Mouse (Mus musculus) small intestine, adult 2 months (tissue): ENCODE measurements around the gene Hipk3.

Experiments
- CTCF ChIP-seq: fragments of 200-500 bp; IDR thresholded peaks from 2 replicates; pipeline ENCODE4 v1.5.1; 2012; ENCODE audit warnings: low read depth, mild to moderate bottlenecking, control low read depth, inconsistent platforms, low read length, moderate library complexity, mixed read lengths; ENCODE audit not compliant: insufficient replicate concordance, insufficient read length; ENCODE audit errors: extremely low read depth
- POLR2A ChIP-seq: fragments of 200-500 bp; IDR thresholded peaks from 2 replicates; pipeline ENCODE4 v1.6.1; 2012; ENCODE audit warnings: low read depth, mild to moderate bottlenecking, control low read depth, inconsistent platforms, low read length, moderate library complexity

GRCm38 (mm10) chr2:104458569-104459332 is 35.5 kb downstream of the Hipk3 start:
- TF ChIP-seq POLR2A, result no peak
- no peak for TF ChIP-seq CTCF
